8 mouse cellular contexts compared by ENCODE assay signal in the genomic region with DNA sequence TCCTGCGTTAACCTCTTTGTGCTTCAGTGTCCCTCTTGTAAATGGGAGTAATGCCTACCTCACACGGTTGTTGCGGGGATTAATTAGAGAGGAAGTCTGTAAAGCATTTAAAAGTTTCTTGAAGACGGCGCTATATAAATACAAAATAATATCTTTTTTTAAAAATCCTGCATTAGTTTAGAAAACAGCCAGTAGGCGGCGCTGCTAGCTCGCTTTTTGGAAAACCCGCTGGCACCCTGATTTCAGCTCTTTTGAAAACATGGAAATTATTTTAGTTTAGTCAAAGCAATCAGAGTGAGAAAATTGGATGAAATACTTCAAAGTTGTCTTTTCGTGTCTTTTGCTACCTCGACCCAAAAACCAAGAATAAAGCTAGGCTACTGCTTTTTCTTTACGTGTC.
A peak's percentile ranks its signal among the peaks of the same experiment; 100 is the strongest.
DNase-seq lines count a peak whose midpoint lies in the region; ATAC-seq and TF ChIP-seq lines count a peak whose summit lies in the region.

No protein-coding gene starts in this region.

- H3K4me3 ChIP-seq in cerebellum, adult 2 months (replicated peaks; ENCODE audit: insufficient read depth, low read depth, low read length) = no peak overlapping the region

- H3K27ac ChIP-seq in cerebellum, adult 2 months (ENCODE audit: insufficient read depth, low read length) = no peak overlapping the region

- H3K27me3 ChIP-seq in cerebellum, adult 2 months (ENCODE audit: control insufficient read depth, insufficient read depth, low read length) = no peaks in the 10 kb centered on the region

- no peak for ATAC-seq in cerebellum, adult (ENCODE audit: insufficient number of reproducible peaks, low FRiP score, low TSS enrichment)

- TF ChIP-seq POLR2A in cerebellum, adult 2 months (IDR thresholded peaks at IDR 0.05; ENCODE audit: borderline replicate concordance, insufficient read depth, low read length) = no peak

- H3K4me1 ChIP-seq in cerebellum, adult 2 months (ENCODE audit: control insufficient read depth, insufficient read depth, low read length) = peaks cover 3% of the 10 kb centered on the region

- DNase-seq in cerebellum, adult 2 months = peak; percentile 24 to 35
- peak; percentile 40 for DNase-seq in A20 (ENCODE audit: low read depth, low spot score)
- DNase-seq in cerebellum, adult 8-10 months = peak; percentile 47
- peak; percentile 11 for DNase-seq in heart, adult 8-10 months (ENCODE audit: low spot score)
- DNase-seq in kidney, postnatal 10 days = peak; percentile 75
- DNase-seq in lung, postnatal 36 days = peak; percentile 26
- DNase-seq in telencephalon, adult 2 months (ENCODE audit: low read depth, low spot score) = peak; percentile 16

- TF ChIP-seq CTCF in cerebellum, adult 2 months (IDR thresholded peaks at IDR 0.05; ENCODE audit: borderline replicate concordance, insufficient read depth, low read depth, low read length) = peak; percentile 57; the same call in 1 of the 2 replicates

- WGBS in cerebellum, adult 2 months = 15% methylated on average over 12 of the region's 12 CpGs

Comparison
In these comparisons a context has a peak if more than half of its experiments do, and no peak if none do; other contexts are left out.
1. DNase-seq: peak in every context shown above with its lines; median percentile 75 in kidney, postnatal 10 days; 47 in cerebellum, adult 8-10 months; 40 in A20; 30 in cerebellum, adult 2 months; 26 in lung, postnatal 36 days; 16 in telencephalon, adult 2 months; 11 in heart, adult 8-10 months.